Mouse (Mus musculus): ENCODE data around the gene Rbmxl2.

Gene Rbmxl2

DNA sequence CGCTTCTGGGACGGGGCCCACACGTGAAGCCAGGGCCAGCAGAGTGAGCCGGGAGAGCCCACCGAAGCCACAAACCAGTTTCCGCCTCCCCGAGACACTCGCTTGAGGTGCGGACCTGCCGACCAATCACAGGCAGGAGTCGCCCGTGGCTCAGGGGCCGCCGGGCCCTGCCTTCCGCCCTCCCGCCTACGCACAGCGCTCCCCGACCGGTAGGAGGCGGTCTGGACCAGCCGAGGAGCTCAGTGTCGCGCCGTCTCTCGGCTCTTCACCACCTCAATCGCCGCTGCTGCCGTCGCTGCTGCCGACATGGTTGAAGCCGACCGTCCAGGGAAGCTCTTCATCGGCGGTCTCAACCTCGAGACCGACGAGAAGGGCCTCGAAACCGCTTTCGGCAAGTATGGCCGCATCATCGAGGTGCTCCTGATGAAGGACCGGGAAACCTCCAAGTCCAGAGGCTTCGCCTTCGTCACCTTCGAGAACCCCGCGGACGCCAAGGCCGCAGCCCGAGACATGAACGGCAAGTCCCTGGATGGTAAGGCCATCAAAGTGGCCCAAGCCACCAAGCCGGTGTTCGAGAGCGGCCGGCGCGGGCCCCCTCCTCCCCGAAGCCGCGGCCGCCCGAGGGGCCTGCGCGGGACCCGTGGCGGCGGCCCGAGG, at the start of gene Rbmxl2:
Gene Rbmxl2, plus strand, starts transcription at position 242 of the 657 bp plus-strand sequence.
- no peak for DNase-seq

DNA sequence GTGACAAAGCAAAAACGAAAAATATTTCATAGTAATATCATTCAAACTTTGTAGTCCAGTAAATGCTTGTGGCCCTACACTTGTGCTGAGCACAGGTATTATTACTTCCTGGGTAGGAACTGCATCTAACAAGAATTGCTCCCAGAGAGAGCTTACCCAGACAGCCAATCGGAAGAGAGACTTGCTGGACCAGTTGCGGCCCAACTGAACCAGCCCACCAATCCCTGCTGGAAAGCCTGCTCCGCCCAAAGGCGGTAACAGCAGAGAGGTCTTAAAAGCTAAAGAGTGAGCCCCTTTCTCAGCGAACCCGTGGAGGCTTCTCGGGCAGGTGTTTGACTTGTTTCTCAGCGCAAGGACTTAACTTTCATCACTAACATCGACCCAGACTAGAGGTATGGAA, 42.6 kb upstream of the Rbmxl2 start, which contains the start of gene Nlrp14:
Gene Nlrp14, plus strand, starts transcription at position 301 of the 400 bp plus-strand sequence.
- DNase-seq, result no peak

- no peak for DNase-seq
Observed at GRCm38 (mm10) chr7:107180406-107180805, 28.8 kb upstream of the Rbmxl2 start.

GRCm38 (mm10) chr7:107201817-107202216, 7.4 kb upstream of the Rbmxl2 start:
- DNase-seq, result no peak

DNA sequence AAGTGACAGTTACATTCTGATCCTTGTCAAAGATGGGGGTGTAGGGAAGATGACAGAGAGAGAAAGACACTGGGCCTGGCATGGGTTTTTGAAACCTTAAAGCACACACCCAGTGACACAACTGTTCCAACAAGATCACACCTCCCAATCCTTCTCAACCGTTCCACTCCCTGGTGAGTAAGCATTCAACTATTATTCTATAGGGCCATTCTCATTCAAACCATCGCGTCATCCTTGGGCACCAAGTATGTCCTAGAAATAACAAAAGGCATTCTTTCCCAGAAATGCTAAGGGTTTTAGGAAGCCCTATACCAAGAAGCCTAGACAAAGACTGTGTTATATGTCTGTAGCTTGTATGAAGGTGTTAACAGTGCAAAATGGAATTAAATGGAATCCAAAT, 1.4 kb upstream of the Rbmxl2 start:
- no peak for DNase-seq

- no peak for DNase-seq
Observed at GRCm38 (mm10) chr7:107210126-107210576, 906 bp downstream of the Rbmxl2 start.

- peak; percentile 42 for DNase-seq
Observed at GRCm38 (mm10) chr7:107215723-107216122, 6.5 kb downstream of the Rbmxl2 start.

DNA sequence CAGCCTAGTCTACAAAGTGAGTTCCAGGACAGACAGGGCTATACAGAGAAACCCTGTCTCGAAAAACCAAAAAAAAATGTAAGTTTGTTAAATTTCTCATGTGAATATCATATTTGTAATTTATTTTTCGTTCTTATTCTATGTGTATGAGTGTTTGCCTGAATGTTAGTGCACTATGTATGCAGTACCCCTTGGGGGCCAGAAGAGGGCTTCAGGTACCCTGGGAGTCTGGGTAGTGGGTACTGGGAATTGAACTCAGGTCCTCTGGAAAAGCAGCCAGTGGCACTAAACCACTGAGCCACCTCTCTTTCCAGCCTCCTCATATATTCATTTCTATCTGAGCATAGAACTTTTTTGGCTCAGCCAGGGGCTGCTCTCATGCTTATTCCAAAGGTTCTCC, 7.6 kb downstream of the Rbmxl2 start:
- no peak for DNase-seq

- no peak for DNase-seq
Observed at GRCm38 (mm10) chr7:107236854-107237253, 27.6 kb downstream of the Rbmxl2 start.

DNA sequence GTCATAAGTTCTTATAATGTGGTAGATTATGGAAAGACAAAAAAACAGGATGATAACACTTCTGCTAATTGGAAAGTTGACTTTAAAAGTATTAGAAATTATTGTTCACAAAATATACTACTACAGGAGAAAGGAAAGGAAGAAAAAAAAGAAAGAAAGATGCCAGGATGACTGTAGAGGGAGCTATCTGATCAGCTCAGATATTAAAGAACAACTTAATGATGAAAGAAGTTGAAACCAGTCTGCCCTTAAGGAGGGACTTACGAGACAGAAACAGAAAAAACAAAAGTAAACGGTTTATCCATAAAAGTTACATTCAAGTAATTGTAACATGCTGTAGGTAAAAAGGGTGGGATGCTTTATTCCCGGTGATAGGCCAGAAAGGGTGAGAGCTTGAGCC, 28.3 kb downstream of the Rbmxl2 start:
- DNase-seq, result no peak

DNA sequence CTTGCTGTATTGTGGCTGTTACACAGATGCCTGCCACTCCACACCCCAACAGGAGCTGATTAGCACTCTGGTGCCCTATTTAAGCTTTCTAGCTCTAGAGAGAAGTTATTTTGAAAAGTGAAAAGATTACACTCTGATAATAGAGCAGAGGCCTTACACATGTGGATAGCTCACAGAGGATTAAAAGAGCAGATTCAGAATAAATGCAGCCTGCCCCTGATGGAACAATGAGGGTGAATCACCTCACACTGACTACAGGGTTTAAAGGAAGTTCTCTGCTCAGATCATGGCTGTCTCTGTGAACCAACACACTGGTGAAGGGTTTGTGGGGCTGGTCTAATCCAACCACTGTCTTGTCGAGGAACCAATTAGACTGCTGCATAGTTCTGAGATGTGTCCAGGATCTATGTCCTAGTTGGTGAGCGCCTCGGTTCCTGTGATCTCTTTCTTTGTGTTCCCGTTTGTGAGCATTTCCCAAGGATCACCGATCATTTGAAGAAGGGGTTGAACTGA, 32.2 kb downstream of the Rbmxl2 start:
- DNase-seq, result no peak

DNA sequence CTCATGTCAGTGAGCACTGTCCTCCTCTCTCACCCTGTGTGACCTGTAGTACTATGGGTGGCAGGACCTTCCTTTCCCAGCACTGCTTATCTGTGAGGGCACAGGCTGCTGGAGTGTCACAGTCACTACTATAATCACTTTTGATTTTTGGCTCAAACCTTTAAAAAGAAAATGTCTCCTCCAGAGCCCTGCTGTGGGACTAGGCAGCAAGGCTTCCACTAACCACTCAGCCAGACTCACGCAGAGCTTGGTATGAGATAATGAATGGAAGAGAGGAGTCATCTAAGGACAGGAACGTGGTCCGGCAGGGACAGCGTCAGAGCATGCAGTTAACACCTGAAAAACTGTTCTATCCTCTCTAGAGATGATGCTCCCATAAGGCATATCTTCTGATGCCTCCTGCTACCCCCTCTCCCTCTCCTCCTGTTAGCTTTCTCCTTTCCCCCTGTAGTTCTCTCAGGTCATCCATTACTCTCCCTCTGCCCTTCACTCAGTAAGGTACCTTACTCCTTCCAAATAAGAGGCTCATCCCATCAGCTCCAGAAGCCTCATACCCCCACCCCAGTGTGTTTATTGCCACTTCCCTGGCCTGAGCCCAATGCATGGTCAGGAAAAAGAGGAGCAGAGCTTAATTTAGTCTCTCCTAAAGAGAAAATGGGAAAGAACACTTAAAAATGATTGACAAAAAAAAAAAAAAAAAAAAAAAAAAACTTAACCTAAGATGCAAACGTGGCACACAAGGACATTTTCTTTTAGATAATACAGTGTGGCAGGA, 41.2 kb downstream of the Rbmxl2 start:
- DNase-seq, result no peak

GRCm38 (mm10) chr7:107253355-107253754, 44.1 kb downstream of the Rbmxl2 start:
- no peak for DNase-seq

DNA sequence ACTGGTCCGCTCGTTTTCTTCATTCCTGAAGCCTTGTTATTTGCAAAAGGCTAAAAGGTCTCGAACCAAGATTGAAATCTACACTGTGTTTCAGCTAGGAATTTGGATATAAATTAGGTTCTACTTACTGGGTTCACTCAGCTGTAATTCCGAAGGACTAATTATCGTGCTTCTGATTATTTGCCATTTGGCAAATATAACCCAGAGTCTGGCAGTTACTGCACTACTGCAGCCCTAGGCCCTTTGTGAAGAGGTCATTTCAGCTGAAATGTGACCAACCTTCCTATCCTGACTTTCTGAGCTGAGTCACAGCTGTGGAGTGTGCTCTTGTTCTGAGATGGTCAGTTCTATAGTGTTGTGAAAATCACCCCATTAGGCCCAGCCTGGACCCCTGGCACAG, 50.7 kb downstream of the Rbmxl2 start:
- no peak for DNase-seq
